Mouse (Mus musculus) brain, embryonic 14.5 days (tissue): ENCODE measurements at regions not wholly inside any gene's neighbourhood (a gene's known extent, or its start where the extent isn't known, plus 50 kb on each side); places are given as distances from the start of the nearest gene placed in this dataset.

ENCODE experiments used
- CTCF ChIP-seq: fragments of 200-500 bp; IDR thresholded peaks from 2 replicates; pipeline ENCODE4 v1.5.1; 2012; ENCODE audit warnings: inconsistent platforms, mild to moderate bottlenecking, moderate library complexity, borderline replicate concordance; ENCODE audit not compliant: insufficient read depth, insufficient read length; ENCODE audit errors: extremely low read depth
- POLR2A ChIP-seq: fragments of 200-500 bp; IDR thresholded peaks from 2 replicates; pipeline ENCODE4 v1.6.1; 2012; ENCODE audit warnings: mild to moderate bottlenecking, inconsistent platforms, borderline replicate concordance; ENCODE audit not compliant: poor library complexity, insufficient read depth, insufficient read length, severe bottlenecking; ENCODE audit errors: extremely low read depth

DNA sequence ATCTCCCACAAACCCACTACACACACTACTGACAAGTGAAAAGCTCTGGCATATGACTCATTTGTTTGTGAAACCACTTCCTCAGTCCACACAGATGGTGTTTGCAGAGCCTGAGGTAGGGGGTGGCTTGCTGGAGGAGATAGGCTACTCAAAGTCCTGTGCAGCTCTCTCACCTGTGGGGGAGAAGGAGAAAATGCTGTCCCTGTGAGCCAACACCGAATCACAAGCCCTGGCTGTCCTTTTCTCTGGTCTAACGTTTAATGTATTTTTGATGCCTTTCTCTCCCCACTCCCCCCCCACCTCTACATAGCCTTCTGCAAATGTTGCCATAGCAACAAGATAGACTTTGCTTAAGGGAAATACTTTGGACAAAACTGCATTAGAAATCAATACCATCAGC is 356.1 kb downstream of the Dthd1 start:
- TF ChIP-seq CTCF (no peak), POLR2A (no peak)
